Comparison of ENCODE assay signal across 9 mouse cellular contexts in genomic region chr9:58567682-58568081, GRCm38 (mm10). TPM values are rescaled to one million over a fixed set of nuclear protein-coding genes. Genes with fewer than 3 reads are reported as not detected.
DNase-seq lines count a peak whose midpoint lies in the region; TF ChIP-seq lines count a peak whose summit lies in the region.
"Had no signal": no experiment of that assay in that cellular context is flagged by ENCODE, and none has a peak within 500 bp of the region (broad histone marks: within the 10 kb centered on the region; RNA-seq: fewer than 3 reads in every experiment).

No protein-coding gene starts in this region.

- intact Hi-C loops in left cerebral cortex, adult 2 months (cut with DNase I), result no loop called here

- peaks cover 52% of the 10 kb centered on the region for H3K4me1 ChIP-seq in E14TG2a.4 (replicated peaks; ENCODE audit: low read depth, low read length)
- H3K4me1 ChIP-seq: hindbrain, embryonic 13.5 days had no signal

- 0 out of 2 replicates have a peak, but pooled peaks cover 4% of the 10 kb centered on the region for H3K27me3 ChIP-seq in E14TG2a.4 (ENCODE audit: insufficient read depth, low read length)
- H3K27me3 ChIP-seq: hindbrain, embryonic 13.5 days had no signal

- peak; percentile 47 for TF ChIP-seq CTCF in left cerebral cortex, adult 2 months (IDR thresholded peaks at IDR 0.05)
- peak; percentile 96 for TF ChIP-seq CTCF in E14TG2a.4 (conservative IDR thresholded peaks at IDR 0.05; ENCODE audit: low read length)

- peak in 1 of 2 experiments; percentile 2 for DNase-seq in left cerebral cortex, adult 2 months (ENCODE audit: extremely low spot score in 1 of 2, low spot score in 2 of 2)
- no peak for DNase-seq in left cerebral cortex, adult 9 months (ENCODE audit: low spot score in 2 of 2)
- peak; percentile 38 for DNase-seq in T-cell, adult 2 months (ENCODE audit: low spot score)
- peak; percentile 64 for DNase-seq in naive thymus-derived CD4-positive, alpha-beta T cell, adult 2 months (ENCODE audit: low read depth)
- no peak for DNase-seq in urinary bladder, postnatal 25 days (ENCODE audit: low spot score)
- DNase-seq in ovary, postnatal 10 days (ENCODE audit: low spot score), result no peak

- H3K9me3 ChIP-seq in E14TG2a.4 (ENCODE audit: low read length), result no peaks in the 10 kb centered on the region
- H3K9me3 ChIP-seq: hindbrain, embryonic 13.5 days had no signal

- H3K4me3 ChIP-seq in left cerebral cortex, adult 2 months, result no peak overlapping the region
- H3K4me3 ChIP-seq in E14TG2a.4 (replicated peaks; ENCODE audit: low read length), result no peak overlapping the region
- H3K4me3 ChIP-seq: hindbrain, embryonic 13.5 days; myocyte had no signal

- H3K36me3 ChIP-seq in E14TG2a.4 (ENCODE audit: insufficient read depth, low read length), result no peaks in the 10 kb centered on the region
- H3K36me3 ChIP-seq: hindbrain, embryonic 13.5 days had no signal

- no peak overlapping the region for H3K27ac ChIP-seq in left cerebral cortex, adult 2 months
- H3K27ac ChIP-seq: hindbrain, embryonic 13.5 days had no signal

RNA-seq across cellular contexts. Expression of gene Cd276, which starts 12.4 kb away (rescaled TPM):
- total RNA-seq in left cerebral cortex, adult 2 months (2021), result 1 to 10 TPM; 7.3 to 8.0 TPM

RNA-seq across cellular contexts. Expression of gene Nptn, which starts 14.4 kb away (rescaled TPM):
- 100 to 1,000 TPM; 951 to 958 TPM for total RNA-seq in left cerebral cortex, adult 2 months (2021)

Comparison
In these comparisons a context has a peak if more than half of its experiments do, and no peak if none do; other contexts are left out.
1. DNase-seq: peak in T-cell, adult 2 months (single experiment) and naive thymus-derived CD4-positive, alpha-beta T cell, adult 2 months (single experiment); none in left cerebral cortex, adult 9 months (0 of 2), urinary bladder, postnatal 25 days (single experiment) and ovary, postnatal 10 days (single experiment).